Mouse (Mus musculus): ENCODE measurements around the gene Rnf217.

GRCm38 (mm10) chr10:31515897-31516296, 93.1 kb downstream of the Rnf217 start:
- no peak for TF ChIP-seq POLR2A (IDR thresholded peaks at IDR 0.05; ENCODE audit: borderline replicate concordance, low read depth, low read length)
- no peak for TF ChIP-seq CTCF (IDR thresholded peaks at IDR 0.05; ENCODE audit: low read depth, low read length)

Measured in bone marrow macrophage, adult 2 months (primary cell).